Mouse (Mus musculus) midbrain, embryonic 13.5 days (tissue): ENCODE measurements at regions not wholly inside any gene's neighbourhood (a gene's known extent, or its start where the extent isn't known, plus 50 kb on each side); places are given as distances from the start of the nearest gene placed in this dataset.
A peak's percentile ranks its signal among the peaks of the same experiment; 100 is the strongest.

Experiments used
- ATAC-seq: fragments of 200-750 bp; cut with Nextera tagmentation; 2 replicates; pipeline ENCODE4 v1.8.0; 2017; ENCODE audit warnings: mild to moderate bottlenecking, moderate TSS enrichment, moderate library complexity
- H3K27ac ChIP-seq: fragments of 300-500 bp; sonication (generic); 2 replicates; pipeline ENCODE4 v1.5.1; 2015; ENCODE audit warnings: inconsistent platforms, mild to moderate bottlenecking, moderate library complexity
- H3K27me3 ChIP-seq: fragments of 300-500 bp; sonication (generic); 2 replicates; pipeline ENCODE4 v1.6.1; 2015; ENCODE audit warnings: mild to moderate bottlenecking, inconsistent platforms
- H3K36me3 ChIP-seq: fragments of 300-500 bp; sonication (generic); 2 replicates; pipeline ENCODE4 v1.6.1; 2015; ENCODE audit warnings: mild to moderate bottlenecking, inconsistent platforms
- H3K4me1 ChIP-seq: fragments of 300-500 bp; sonication (generic); replicated peaks from 2 replicates; pipeline ENCODE4 v1.6.1; 2015; ENCODE audit warnings: inconsistent platforms
- H3K4me2 ChIP-seq: fragments of 300-500 bp; sonication (generic); replicated peaks from 2 replicates; pipeline ENCODE4 v1.6.1; 2015; ENCODE audit warnings: moderate library complexity, mild to moderate bottlenecking, inconsistent platforms
- H3K4me3 ChIP-seq: fragments of 300-500 bp; sonication (generic); replicated peaks from 2 replicates; pipeline ENCODE4 v1.5.1; 2015; ENCODE audit warnings: mild to moderate bottlenecking, inconsistent platforms
- H3K9ac ChIP-seq: fragments of 300-500 bp; sonication (generic); replicated peaks from 2 replicates; pipeline ENCODE4 v1.6.1; 2015; ENCODE audit warnings: mild to moderate bottlenecking, inconsistent platforms
- H3K9me3 ChIP-seq: fragments of 300-500 bp; sonication (generic); 2 replicates; pipeline ENCODE4 v1.6.1; 2016; ENCODE audit warnings: mild to moderate bottlenecking, inconsistent platforms
- WGBS: fragments of 180-500 bp; shearing (Covaris S2); methylation state at CpG from one replicate; pipeline ENCODE4 v1.1.7; 2015; 5-methylcytosine and 5-hydroxymethylcytosine counted together

GRCm38 (mm10) chr2:144157343-144157742 lies 113.1 kb upstream of the Mgme1 start:
- H3K36me3 ChIP-seq, result no peaks in the 10 kb centered on the region
- no peak overlapping the region for H3K4me3 ChIP-seq
- H3K27ac ChIP-seq, result no peak overlapping the region
- H3K4me2 ChIP-seq, result no peak overlapping the region
- no peak for ATAC-seq
- H3K9ac ChIP-seq, result no peak overlapping the region
- H3K9me3 ChIP-seq, result no peaks in the 10 kb centered on the region
- H3K27me3 ChIP-seq, result peaks cover 17% of the 10 kb centered on the region
- 11% methylated on average over 2 of the region's 2 CpGs for WGBS
- peaks cover 5% of the 10 kb centered on the region; the same call in 1 of the 2 replicates for H3K4me1 ChIP-seq

- Histone ChIP-seq H3K27me3 (peaks cover 17% of the 10 kb centered on the region), H3K9me3 (no peaks in the 10 kb centered on the region), H3K4me2 (no peak overlapping the region), H3K27ac (no peak overlapping the region), H3K9ac (no peak overlapping the region), H3K4me3 (no peak overlapping the region), H3K36me3 (no peaks in the 10 kb centered on the region), H3K4me1 (peaks cover 5% of the 10 kb centered on the region; the same call in 1 of the 2 replicates)
- 47% methylated on average over 8 of the region's 8 CpGs for WGBS
- no peak for ATAC-seq
Observed at GRCm38 (mm10) chr2:144158256-144158655, 112.2 kb upstream of the Mgme1 start.

- Histone ChIP-seq H3K4me2 (no peak overlapping the region), H3K27me3 (peaks cover 17% of the 10 kb centered on the region), H3K4me1 (peaks cover 16% of the 10 kb centered on the region), H3K27ac (no peak overlapping the region), H3K9ac (no peak overlapping the region), H3K36me3 (no peaks in the 10 kb centered on the region), H3K4me3 (no peak overlapping the region), H3K9me3 (no peaks in the 10 kb centered on the region)
- WGBS, result 52% methylated on average over 9 of the region's 9 CpGs
- no peak for ATAC-seq
Observed at GRCm38 (mm10) chr2:144159854-144160331, 110.6 kb upstream of the Mgme1 start.

- Histone ChIP-seq H3K4me2 (no peak overlapping the region), H3K4me1 (peaks cover 18% of the 10 kb centered on the region), H3K9ac (no peak overlapping the region), H3K9me3 (no peaks in the 10 kb centered on the region), H3K36me3 (no peaks in the 10 kb centered on the region), H3K27me3 (peaks cover 17% of the 10 kb centered on the region), H3K27ac (no peak overlapping the region), H3K4me3 (no peak overlapping the region)
- 74% methylated on average over 10 of the region's 10 CpGs for WGBS
- no peak for ATAC-seq
Observed at GRCm38 (mm10) chr2:144160434-144160833, 110.0 kb upstream of the Mgme1 start.

GRCm38 (mm10) chr2:144161852-144162251 lies 108.6 kb upstream of the Mgme1 start:
- ATAC-seq, result no peak
- Histone ChIP-seq H3K27ac (no peak overlapping the region), H3K4me1 (peaks cover 27% of the 10 kb centered on the region), H3K9me3 (no peaks in the 10 kb centered on the region), H3K4me2 (no peak overlapping the region), H3K36me3 (no peaks in the 10 kb centered on the region), H3K9ac (no peak overlapping the region), H3K27me3 (peaks cover 15% of the 10 kb centered on the region), H3K4me3 (no peak overlapping the region)
- WGBS, result 83% methylated on average over 1 of the region's 1 CpGs

GRCm38 (mm10) chr2:144164102-144164501 lies 106.4 kb upstream of the Mgme1 start:
- Histone ChIP-seq H3K36me3 (no peaks in the 10 kb centered on the region), H3K9me3 (no peaks in the 10 kb centered on the region), H3K27me3 (0 out of 2 replicates have a peak, but pooled peaks cover 7% of the 10 kb centered on the region), H3K4me2 (peak overlapping the region; percentile 85), H3K27ac (peak overlapping the region; percentile 53), H3K9ac (peak overlapping the region; percentile 81; the same call in 1 of the 2 replicates), H3K4me3 (peak overlapping the region; percentile 64; the same call in 1 of the 2 replicates), H3K4me1 (peaks cover 27% of the 10 kb centered on the region)
- 7% methylated on average over 8 of the region's 8 CpGs for WGBS
- ATAC-seq, result no peak

GRCm38 (mm10) chr2:144164986-144165821 lies 105.3 kb upstream of the Mgme1 start:
- ATAC-seq, result peak; percentile 78
- H3K27me3 ChIP-seq, result 0 out of 2 replicates have a peak, but pooled peaks cover 7% of the 10 kb centered on the region
- no peaks in the 10 kb centered on the region for H3K36me3 ChIP-seq
- H3K4me1 ChIP-seq, result peaks cover 27% of the 10 kb centered on the region
- peak overlapping the region; percentile 91 for H3K27ac ChIP-seq
- no peaks in the 10 kb centered on the region for H3K9me3 ChIP-seq
- under 1% methylated on average over 37 of the region's 37 CpGs for WGBS
- H3K4me3 ChIP-seq, result peak overlapping the region; percentile 64
- peak overlapping the region; percentile 85 for H3K4me2 ChIP-seq
- peak overlapping the region; percentile 81 for H3K9ac ChIP-seq

GRCm38 (mm10) chr2:144166102-144166750 lies 104.2 kb upstream of the Mgme1 start:
- Histone ChIP-seq H3K4me3 (peak overlapping the region; percentile 64), H3K9me3 (no peaks in the 10 kb centered on the region), H3K9ac (peak overlapping the region; percentile 81), H3K27me3 (0 out of 2 replicates have a peak, but pooled peaks cover 7% of the 10 kb centered on the region), H3K4me1 (peaks cover 22% of the 10 kb centered on the region), H3K4me2 (peak overlapping the region; percentile 85), H3K36me3 (no peaks in the 10 kb centered on the region), H3K27ac (peak overlapping the region; percentile 91)
- 32% methylated on average over 12 of the region's 12 CpGs for WGBS
- ATAC-seq, result no peak; the same call in 1 of the 2 replicates

- 0 out of 2 replicates have a peak, but pooled peaks cover 7% of the 10 kb centered on the region for H3K27me3 ChIP-seq
- H3K4me1 ChIP-seq, result peaks cover 13% of the 10 kb centered on the region
- no peak overlapping the region for H3K4me2 ChIP-seq
- H3K9me3 ChIP-seq, result no peaks in the 10 kb centered on the region
- H3K27ac ChIP-seq, result no peak overlapping the region
- 74% methylated on average over 4 of the region's 4 CpGs for WGBS
- no peak overlapping the region for H3K4me3 ChIP-seq
- ATAC-seq, result no peak
- H3K36me3 ChIP-seq, result no peaks in the 10 kb centered on the region
- H3K9ac ChIP-seq, result no peak overlapping the region
Observed at GRCm38 (mm10) chr2:144169576-144170178, 100.8 kb upstream of the Mgme1 start.

- WGBS, result 11% methylated on average over 9 of the region's 9 CpGs
- H3K9ac ChIP-seq, result peak overlapping the region; percentile 57
Observed at GRCm38 (mm10) chr2:144172100-144172770, 98.2 kb upstream of the Mgme1 start.

GRCm38 (mm10) chr2:144173358-144174106 lies 96.9 kb upstream of the Mgme1 start:
- H3K4me1 ChIP-seq, result no peaks in the 10 kb centered on the region
- H3K4me3 ChIP-seq, result no peak overlapping the region
- no peak overlapping the region for H3K4me2 ChIP-seq
- H3K27me3 ChIP-seq, result no peaks in the 10 kb centered on the region
- no peak overlapping the region for H3K27ac ChIP-seq
- WGBS, result 87% methylated on average over 8 of the region's 8 CpGs
- no peaks in the 10 kb centered on the region for H3K36me3 ChIP-seq
- no peak for ATAC-seq
- no peaks in the 10 kb centered on the region for H3K9me3 ChIP-seq
- no peak overlapping the region for H3K9ac ChIP-seq

More at GRCm38 (mm10) chr2:144172100-144172770, 98.2 kb upstream of the Mgme1 start:
- H3K4me3 ChIP-seq, result peak overlapping the region; percentile 37
- H3K36me3 ChIP-seq, result no peaks in the 10 kb centered on the region
- peak; percentile 99 for ATAC-seq
- 0 out of 2 replicates have a peak, but pooled peaks cover 2% of the 10 kb centered on the region for H3K27me3 ChIP-seq
- H3K4me1 ChIP-seq, result no peaks in the 10 kb centered on the region
- H3K27ac ChIP-seq, result peak overlapping the region; percentile 57
- no peaks in the 10 kb centered on the region for H3K9me3 ChIP-seq
- peak overlapping the region; percentile 49 for H3K4me2 ChIP-seq
